In the genomic region with DNA sequence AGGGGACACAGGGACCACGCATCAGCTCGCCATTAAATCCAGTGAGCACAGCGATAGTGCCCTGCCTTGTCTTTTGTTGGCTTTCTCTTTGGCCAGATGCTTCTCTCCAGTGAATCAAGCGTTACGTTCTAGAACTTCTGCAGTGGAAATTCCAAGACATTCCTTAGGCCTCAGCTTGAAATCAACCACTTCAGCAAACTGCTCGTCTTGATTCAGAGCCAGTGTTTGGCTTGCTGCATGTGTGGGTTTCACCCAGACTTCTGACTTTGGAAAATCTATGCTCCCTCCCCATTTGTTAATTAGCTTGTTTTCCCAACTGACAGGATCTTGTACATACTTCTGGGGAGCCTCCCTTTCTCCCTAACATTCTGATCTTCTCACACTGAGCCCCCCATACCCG, we compare ENCODE assay signal across 11 mouse cellular contexts. TPM values are rescaled to one million over a fixed set of nuclear protein-coding genes. Genes with fewer than 3 reads are reported as not detected.
DNase-seq lines count a peak whose midpoint lies in the region; ATAC-seq lines count a peak whose summit lies in the region.
"Had no signal": no experiment of that assay in that cellular context is flagged by ENCODE, and none has a peak within 500 bp of the region (broad histone marks: within the 10 kb centered on the region; RNA-seq: fewer than 3 reads in every experiment).

No protein-coding gene starts in this region.

- no peak overlapping the region for H3K4me2 ChIP-seq in embryonic facial prominence, embryonic 13.5 days
- no peak overlapping the region for H3K4me2 ChIP-seq in kidney, embryonic 14.5 days (replicated peaks; ENCODE audit: low read depth, low read length)
- H3K4me2 ChIP-seq in heart, embryonic 12.5 days = no peak overlapping the region
- no peak overlapping the region for H3K4me2 ChIP-seq in forebrain, embryonic 14.5 days (ENCODE audit: low read length)
- H3K4me2 ChIP-seq: liver, embryonic 11.5 days had no signal

- peaks cover 37% of the 10 kb centered on the region for H3K4me1 ChIP-seq in embryonic facial prominence, embryonic 13.5 days
- no peaks in the 10 kb centered on the region for H3K4me1 ChIP-seq in embryonic facial prominence, embryonic 10.5 days
- H3K4me1 ChIP-seq in kidney, embryonic 14.5 days (ENCODE audit: control insufficient read depth, insufficient read depth, low read length) = 0 out of 2 replicates have a peak, but pooled peaks cover 6% of the 10 kb centered on the region
- H3K4me1 ChIP-seq in heart, embryonic 12.5 days (replicated peaks) = peaks cover 49% of the 10 kb centered on the region
- no peaks in the 10 kb centered on the region for H3K4me1 ChIP-seq in forebrain, embryonic 14.5 days (ENCODE audit: control insufficient read depth, insufficient read depth, low read length)

- ATAC-seq in embryonic facial prominence, embryonic 13.5 days (ENCODE audit: insufficient number of reproducible peaks, insufficient read depth, low FRiP score, low TSS enrichment, low read depth) = no peak
- ATAC-seq in kidney, embryonic 14.5 days (ENCODE audit: low FRiP score, low TSS enrichment) = no peak
- ATAC-seq in heart, embryonic 12.5 days (ENCODE audit: insufficient number of reproducible peaks, low FRiP score) = no peak
- no peak for ATAC-seq in forebrain, embryonic 14.5 days

- H3K27ac ChIP-seq in embryonic facial prominence, embryonic 13.5 days = peak overlapping the region; percentile 62; the same call in 1 of the 2 replicates
- H3K27ac ChIP-seq in embryonic facial prominence, embryonic 10.5 days (replicated peaks) = no peak overlapping the region
- no peak overlapping the region for H3K27ac ChIP-seq in kidney, embryonic 14.5 days (ENCODE audit: low read depth, low read length)
- H3K27ac ChIP-seq in heart, embryonic 12.5 days (ENCODE audit: poor library complexity, severe bottlenecking) = peak overlapping the region; percentile 19; the same call in 1 of the 2 replicates
- H3K27ac ChIP-seq in forebrain, embryonic 14.5 days (ENCODE audit: low read depth, low read length) = no peak overlapping the region
- H3K27ac ChIP-seq: midbrain, embryonic 10.5 days had no signal

- 76% methylated on average over 7 of the region's 7 CpGs for WGBS in embryonic facial prominence, embryonic 13.5 days
- WGBS in embryonic facial prominence, embryonic 10.5 days = 93% methylated on average over 7 of the region's 7 CpGs
- 84% methylated on average over 7 of the region's 7 CpGs for WGBS in kidney, embryonic 14.5 days
- 86% methylated on average over 7 of the region's 7 CpGs for WGBS in heart, embryonic 12.5 days
- WGBS in forebrain, embryonic 14.5 days = 92% methylated on average over 7 of the region's 7 CpGs

- no peak overlapping the region for H3K4me3 ChIP-seq in embryonic facial prominence, embryonic 13.5 days
- no peak overlapping the region for H3K4me3 ChIP-seq in embryonic facial prominence, embryonic 10.5 days
- H3K4me3 ChIP-seq in kidney, embryonic 14.5 days (ENCODE audit: low read length) = no peak overlapping the region
- no peak overlapping the region for H3K4me3 ChIP-seq in heart, embryonic 12.5 days
- no peak overlapping the region for H3K4me3 ChIP-seq in forebrain, embryonic 14.5 days (ENCODE audit: low read depth, low read length)
- H3K4me3 ChIP-seq: midbrain, embryonic 10.5 days had no signal

- no peaks in the 10 kb centered on the region for H3K9me3 ChIP-seq in embryonic facial prominence, embryonic 13.5 days
- no peaks in the 10 kb centered on the region for H3K9me3 ChIP-seq in embryonic facial prominence, embryonic 10.5 days
- H3K9me3 ChIP-seq in kidney, embryonic 14.5 days (ENCODE audit: control insufficient read depth, low read length) = no peaks in the 10 kb centered on the region
- H3K9me3 ChIP-seq in heart, embryonic 12.5 days (replicated peaks) = no peaks in the 10 kb centered on the region
- no peaks in the 10 kb centered on the region for H3K9me3 ChIP-seq in forebrain, embryonic 14.5 days (replicated peaks; ENCODE audit: control insufficient read depth, low read length)
- H3K9me3 ChIP-seq: G1E; midbrain, embryonic 10.5 days had no signal

- DNase-seq in embryonic facial prominence, embryonic 10.5 days (ENCODE audit: low spot score) = no peak
- DNase-seq in kidney, postnatal 10 days = peak; percentile 30
- peak; percentile 69 for DNase-seq in lung, postnatal 10 days
- DNase-seq in embryo, embryonic 10.5 days (ENCODE audit: low spot score) = no peak
- DNase-seq in forebrain, embryonic 14.5 days (ENCODE audit: low spot score) = no peak

- no peaks in the 10 kb centered on the region for H3K27me3 ChIP-seq in embryonic facial prominence, embryonic 13.5 days
- no peaks in the 10 kb centered on the region for H3K27me3 ChIP-seq in embryonic facial prominence, embryonic 10.5 days (replicated peaks; ENCODE audit: low read depth, poor library complexity, severe bottlenecking)
- no peaks in the 10 kb centered on the region for H3K27me3 ChIP-seq in kidney, embryonic 14.5 days (ENCODE audit: control insufficient read depth, insufficient read depth, low read length)
- H3K27me3 ChIP-seq in heart, embryonic 12.5 days (replicated peaks) = no peaks in the 10 kb centered on the region
- no peaks in the 10 kb centered on the region for H3K27me3 ChIP-seq in forebrain, embryonic 14.5 days (replicated peaks; ENCODE audit: control insufficient read depth, insufficient read depth, low read length)

- H3K36me3 ChIP-seq in embryonic facial prominence, embryonic 13.5 days = peaks cover 61% of the 10 kb centered on the region
- H3K36me3 ChIP-seq in embryonic facial prominence, embryonic 10.5 days (replicated peaks) = peaks cover 90% of the 10 kb centered on the region
- H3K36me3 ChIP-seq in kidney, embryonic 14.5 days (ENCODE audit: control insufficient read depth, insufficient read depth, low read length) = peaks cover 54% of the 10 kb centered on the region
- H3K36me3 ChIP-seq in heart, embryonic 12.5 days = peaks cover 44% of the 10 kb centered on the region
- H3K36me3 ChIP-seq in forebrain, embryonic 14.5 days (ENCODE audit: control insufficient read depth, insufficient read depth, low read length) = peaks cover 38% of the 10 kb centered on the region

- H3K9ac ChIP-seq in embryonic facial prominence, embryonic 13.5 days = no peak overlapping the region
- no peak overlapping the region for H3K9ac ChIP-seq in kidney, embryonic 14.5 days (ENCODE audit: low read depth, low read length)
- no peak overlapping the region for H3K9ac ChIP-seq in heart, embryonic 12.5 days
- no peak overlapping the region for H3K9ac ChIP-seq in forebrain, embryonic 14.5 days (ENCODE audit: low read length)

RNA-seq across cellular contexts. Expression of a gene that starts 16.6 kb away (rescaled TPM):
- polyA plus RNA-seq in embryonic facial prominence, embryonic 13.5 days (2015; fragmentation: Nextera tagmentation; extraction: Ambion mirVana) = 609 and 619 TPM in 2 replicates
- polyA plus RNA-seq in embryonic facial prominence, embryonic 10.5 days (2016; fragmentation: Nextera tagmentation; extraction: Ambion mirVana) = 452 and 456 TPM in 2 replicates
- polyA plus RNA-seq in kidney, embryonic 14.5 days (2014; fragmentation: Nextera tagmentation; extraction: Ambion mirVana) = 515 and 688 TPM in 2 replicates
- 405 and 413 TPM in 2 replicates for polyA plus RNA-seq in heart, embryonic 12.5 days (2016; fragmentation: Nextera tagmentation; extraction: Ambion mirVana)
- 518 and 577 TPM in 2 replicates for polyA plus RNA-seq in forebrain, embryonic 14.5 days (2014; fragmentation: Nextera tagmentation; extraction: Ambion mirVana)

RNA-seq across cellular contexts. Expression of a gene that starts 16.8 kb away (rescaled TPM):
- polyA plus RNA-seq in embryonic facial prominence, embryonic 13.5 days (2015; fragmentation: Nextera tagmentation; extraction: Ambion mirVana) = 19.0 and 21.3 TPM in 2 replicates
- polyA plus RNA-seq in embryonic facial prominence, embryonic 10.5 days (2016; fragmentation: Nextera tagmentation; extraction: Ambion mirVana) = 11.7 and 12.7 TPM in 2 replicates
- polyA plus RNA-seq in kidney, embryonic 14.5 days (2014; fragmentation: Nextera tagmentation; extraction: Ambion mirVana) = 13.7 and 16.9 TPM in 2 replicates
- polyA plus RNA-seq in heart, embryonic 12.5 days (2016; fragmentation: Nextera tagmentation; extraction: Ambion mirVana) = 11.6 and 11.7 TPM in 2 replicates
- 18.3 and 18.6 TPM in 2 replicates for polyA plus RNA-seq in forebrain, embryonic 14.5 days (2014; fragmentation: Nextera tagmentation; extraction: Ambion mirVana)

Comparison
In these comparisons a context has a peak if more than half of its experiments do, and no peak if none do; other contexts are left out.
1. H3K27ac ChIP-seq: peak in embryonic facial prominence, embryonic 13.5 days (single experiment) and heart, embryonic 12.5 days (single experiment); none in embryonic facial prominence, embryonic 10.5 days (single experiment), kidney, embryonic 14.5 days (single experiment) and forebrain, embryonic 14.5 days (single experiment).
2. DNase-seq: peak in kidney, postnatal 10 days (single experiment) and lung, postnatal 10 days (single experiment); none in embryonic facial prominence, embryonic 10.5 days (single experiment), embryo, embryonic 10.5 days (single experiment) and forebrain, embryonic 14.5 days (single experiment).